Mouse (Mus musculus): Measurements from ENCODE around the gene Shh.

DNA sequence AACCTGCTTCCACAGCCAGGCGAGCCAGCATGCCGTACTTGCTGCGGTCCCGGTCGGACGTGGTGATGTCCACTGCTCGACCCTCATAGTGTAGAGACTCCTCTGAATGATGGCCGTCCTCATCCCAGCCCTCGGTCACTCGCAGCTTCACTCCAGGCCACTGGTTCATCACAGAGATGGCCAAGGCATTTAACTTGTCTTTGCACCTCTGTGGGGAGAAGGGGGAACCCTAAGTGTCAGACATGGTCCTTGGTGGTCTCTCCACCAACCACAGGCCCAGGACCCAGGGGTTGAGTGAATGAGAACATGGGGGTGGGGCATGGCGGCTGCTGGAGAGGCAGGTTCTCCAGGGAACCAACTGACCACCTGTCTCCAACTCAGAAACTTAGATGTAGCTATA is 5.7 kb downstream of the Shh start:
- no peak for TF ChIP-seq CTCF (IDR thresholded peaks at IDR 0.05; ENCODE audit: low read depth, low read length)
- TF ChIP-seq POLR2A (IDR thresholded peaks at IDR 0.05; ENCODE audit: borderline replicate concordance, low read depth, low read length), result no peak
